Mouse (Mus musculus) stomach, embryonic 14.5 days (tissue): ENCODE results near the gene Il12rb1. TPM values are rescaled to one million over a fixed set of nuclear protein-coding genes. Genes with fewer than 3 reads are reported as not detected.
A peak's percentile ranks its signal among the peaks of the same experiment; 100 is the strongest.

Experiments used
- ATAC-seq: fragments of 200-750 bp; cut with Nextera tagmentation; 2 replicates; pipeline ENCODE4 v1.8.0; 2017; ENCODE audit warnings: low read depth, moderate TSS enrichment; ENCODE audit not compliant: insufficient number of reproducible peaks, insufficient read depth, low FRiP score
- H3K27ac ChIP-seq: fragments of 300-500 bp; sonication (generic); 2 replicates; pipeline ENCODE4 v1.5.1; 2014; ENCODE audit warnings: mild to moderate bottlenecking, low read length, moderate library complexity, mixed read lengths
- H3K27me3 ChIP-seq: fragments of 300-500 bp; sonication (generic); 2 replicates; pipeline ENCODE4 v1.6.1; 2014; ENCODE audit warnings: low read length, control low read depth, mixed read lengths; ENCODE audit not compliant: control insufficient read depth, insufficient read depth
- H3K36me3 ChIP-seq: fragments of 300-500 bp; sonication (generic); 2 replicates; pipeline ENCODE4 v1.6.1; 2014; ENCODE audit warnings: mild to moderate bottlenecking, control low read depth, low read length, moderate library complexity, mixed read lengths; ENCODE audit not compliant: control insufficient read depth, insufficient read depth
- H3K4me1 ChIP-seq: fragments of 300-500 bp; sonication (generic); 2 replicates; pipeline ENCODE4 v1.6.1; 2014; ENCODE audit warnings: low read length, control low read depth, mixed read lengths; ENCODE audit not compliant: control insufficient read depth, insufficient read depth
- H3K4me2 ChIP-seq: fragments of 300-500 bp; sonication (generic); replicated peaks from 2 replicates; pipeline ENCODE4 v1.6.1; 2014; ENCODE audit warnings: low read depth, low read length, control low read depth
- H3K4me3 ChIP-seq: fragments of 300-500 bp; sonication (generic); 2 replicates; pipeline ENCODE4 v1.5.1; 2014; ENCODE audit warnings: low read depth, low read length, control low read depth
- H3K9ac ChIP-seq: fragments of 300-500 bp; sonication (generic); replicated peaks from 2 replicates; pipeline ENCODE4 v1.6.1; 2014; ENCODE audit warnings: low read depth, mild to moderate bottlenecking, control low read depth, low read length, moderate library complexity, mixed read lengths
- H3K9me3 ChIP-seq: fragments of 300-500 bp; sonication (generic); 2 replicates; pipeline ENCODE4 v1.6.1; 2016; ENCODE audit warnings: low read depth, low read length, control low read depth; ENCODE audit not compliant: control insufficient read depth
- WGBS: fragments of 180-500 bp; shearing (Covaris S2); extraction: QIAGEN DNeasy Blood & Tissue Kit; methylation state at CpG from one replicate; pipeline ENCODE4 v1.1.7; 2014; 5-methylcytosine and 5-hydroxymethylcytosine counted together
- polyA plus RNA-seq: library from polyadenylated mRNA; unstranded; fragments of >200 nt; fragmentation: Nextera tagmentation; extraction: Ambion mirVana; gene quantifications from 2 replicates; pipeline ENCODE4 v1.2.1, GENCODE M21; 2014

The Il12rb1 gene
- polyA plus RNA-seq, 1 experiment from 2014 or later, result not detected

GRCm38 (mm10) chr8:70840590-70840989 lies 32.3 kb downstream of the Il12rb1 start:
- 0 out of 2 replicates have a peak overlapping the region, but pooled peaks have one; percentile 25 for H3K4me2 ChIP-seq
- H3K4me3 ChIP-seq, result no peak overlapping the region
- no peaks in the 10 kb centered on the region for H3K36me3 ChIP-seq
- no peaks in the 10 kb centered on the region for H3K9me3 ChIP-seq
- WGBS, result 48% methylated on average over 10 of the region's 10 CpGs
- H3K4me1 ChIP-seq, result peaks cover 5% of the 10 kb centered on the region; the same call in 1 of the 2 replicates
- no peaks in the 10 kb centered on the region for H3K27me3 ChIP-seq
- no peak for ATAC-seq
- H3K27ac ChIP-seq, result peak overlapping the region; percentile 69; the same call in 1 of the 2 replicates
- no peak overlapping the region for H3K9ac ChIP-seq

GRCm38 (mm10) chr8:70841147-70842072 lies 33.2 kb downstream of the Il12rb1 start:
- Histone ChIP-seq H3K4me2 (peak overlapping the region; percentile 25; the same call in 1 of the 2 replicates), H3K4me3 (no peak overlapping the region), H3K9me3 (no peaks in the 10 kb centered on the region), H3K27me3 (no peaks in the 10 kb centered on the region), H3K9ac (no peak overlapping the region), H3K27ac (no peak overlapping the region), H3K36me3 (no peaks in the 10 kb centered on the region), H3K4me1 (peaks cover 5% of the 10 kb centered on the region; the same call in 1 of the 2 replicates)
- ATAC-seq, result no peak
- WGBS, result 24% methylated on average over 22 of the region's 22 CpGs

- Histone ChIP-seq H3K9me3 (no peaks in the 10 kb centered on the region), H3K36me3 (no peaks in the 10 kb centered on the region), H3K9ac (no peak overlapping the region), H3K4me2 (no peak overlapping the region), H3K27ac (no peak overlapping the region), H3K27me3 (no peaks in the 10 kb centered on the region), H3K4me3 (no peak overlapping the region), H3K4me1 (peaks cover 5% of the 10 kb centered on the region; the same call in 1 of the 2 replicates)
- 65% methylated on average over 25 of the region's 25 CpGs for WGBS
- no peak for ATAC-seq
Measured at GRCm38 (mm10) chr8:70842484-70842883, 34.2 kb downstream of the Il12rb1 start.

- Histone ChIP-seq H3K36me3 (no peaks in the 10 kb centered on the region), H3K4me1 (peaks cover 5% of the 10 kb centered on the region; the same call in 1 of the 2 replicates), H3K9ac (no peak overlapping the region), H3K27me3 (no peaks in the 10 kb centered on the region), H3K4me2 (no peak overlapping the region), H3K9me3 (no peaks in the 10 kb centered on the region), H3K4me3 (no peak overlapping the region), H3K27ac (no peak overlapping the region)
- WGBS, result 82% methylated on average over 5 of the region's 5 CpGs
- no peak for ATAC-seq
Measured at GRCm38 (mm10) chr8:70843214-70843773, 35.0 kb downstream of the Il12rb1 start.

GRCm38 (mm10) chr8:70843941-70844340 lies 35.7 kb downstream of the Il12rb1 start:
- peaks cover 5% of the 10 kb centered on the region; the same call in 1 of the 2 replicates for H3K4me1 ChIP-seq
- H3K27ac ChIP-seq, result no peak overlapping the region
- H3K27me3 ChIP-seq, result no peaks in the 10 kb centered on the region
- H3K9ac ChIP-seq, result no peak overlapping the region
- H3K9me3 ChIP-seq, result no peaks in the 10 kb centered on the region
- H3K4me3 ChIP-seq, result no peak overlapping the region
- WGBS, result 87% methylated on average over 8 of the region's 8 CpGs
- no peak overlapping the region for H3K4me2 ChIP-seq
- no peaks in the 10 kb centered on the region for H3K36me3 ChIP-seq
- no peak for ATAC-seq

- WGBS, result 3% methylated on average over 6 of the region's 6 CpGs
- Histone ChIP-seq H3K9ac (no peak overlapping the region), H3K27me3 (no peaks in the 10 kb centered on the region), H3K9me3 (no peaks in the 10 kb centered on the region), H3K4me1 (peaks cover 5% of the 10 kb centered on the region; the same call in 1 of the 2 replicates), H3K27ac (no peak overlapping the region), H3K4me3 (no peak overlapping the region), H3K4me2 (no peak overlapping the region), H3K36me3 (no peaks in the 10 kb centered on the region)
- no peak for ATAC-seq
Measured at GRCm38 (mm10) chr8:70844523-70844922, 36.3 kb downstream of the Il12rb1 start.

GRCm38 (mm10) chr8:70845108-70845507 lies 36.9 kb downstream of the Il12rb1 start:
- no peaks in the 10 kb centered on the region for H3K9me3 ChIP-seq
- H3K4me3 ChIP-seq, result no peak overlapping the region
- no peak overlapping the region for H3K27ac ChIP-seq
- WGBS, result 38% methylated on average over 5 of the region's 5 CpGs
- no peak overlapping the region for H3K4me2 ChIP-seq
- peaks cover 5% of the 10 kb centered on the region; the same call in 1 of the 2 replicates for H3K4me1 ChIP-seq
- no peaks in the 10 kb centered on the region for H3K27me3 ChIP-seq
- no peak for ATAC-seq
- H3K36me3 ChIP-seq, result no peaks in the 10 kb centered on the region
- no peak overlapping the region for H3K9ac ChIP-seq

GRCm38 (mm10) chr8:70846371-70847154 lies 38.3 kb downstream of the Il12rb1 start:
- H3K4me3 ChIP-seq, result no peak overlapping the region
- H3K36me3 ChIP-seq, result no peaks in the 10 kb centered on the region
- H3K27me3 ChIP-seq, result no peaks in the 10 kb centered on the region
- H3K4me2 ChIP-seq, result no peak overlapping the region
- 54% methylated on average over 15 of the region's 15 CpGs for WGBS
- no peak overlapping the region for H3K9ac ChIP-seq
- no peaks in the 10 kb centered on the region for H3K4me1 ChIP-seq
- H3K9me3 ChIP-seq, result no peaks in the 10 kb centered on the region
- H3K27ac ChIP-seq, result no peak overlapping the region
- ATAC-seq, result no peak
